Mouse (Mus musculus): ENCODE data around the gene S1pr3. TPM values are rescaled to one million over a fixed set of nuclear protein-coding genes. Genes with fewer than 3 reads are reported as not detected.
A peak's percentile ranks its signal among the peaks of the same experiment; 100 is the strongest.

S1pr3 gene
- total RNA-seq, 2 experiments from 2014 or later, result 6.7 to 7.3 TPM

GRCm38 (mm10) chr13:51404566-51404965 lies 3.9 kb upstream of the S1pr3 start:
- no peak for DNase-seq (ENCODE audit: low spot score in 2 of 2)

- no peak for DNase-seq (ENCODE audit: low spot score in 2 of 2)
Observed at GRCm38 (mm10) chr13:51405731-51406320, 2.6 kb upstream of the S1pr3 start.

GRCm38 (mm10) chr13:51407541-51408217 lies 760 bp upstream of the S1pr3 start:
- no peak for DNase-seq (ENCODE audit: low spot score in 2 of 2)

GRCm38 (mm10) chr13:51409936-51410481 lies 1.6 kb downstream of the S1pr3 start:
- DNase-seq (ENCODE audit: low spot score in 2 of 2), result no peak

- no peak for DNase-seq (ENCODE audit: low spot score in 2 of 2)
Observed at GRCm38 (mm10) chr13:51411243-51411642, 2.8 kb downstream of the S1pr3 start.

- no peak for DNase-seq (ENCODE audit: low spot score in 2 of 2)
Observed at GRCm38 (mm10) chr13:51411696-51412430, 3.4 kb downstream of the S1pr3 start.

GRCm38 (mm10) chr13:51413461-51413860 lies 5.0 kb downstream of the S1pr3 start:
- DNase-seq (ENCODE audit: low spot score in 2 of 2), result no peak

- no peak for DNase-seq (ENCODE audit: low spot score in 2 of 2)
Observed at GRCm38 (mm10) chr13:51416727-51417126, 8.3 kb downstream of the S1pr3 start.

- DNase-seq (ENCODE audit: low spot score in 2 of 2), result no peak
Observed at GRCm38 (mm10) chr13:51417796-51418195, 9.4 kb downstream of the S1pr3 start.

- peak; percentile 97 to 99 for DNase-seq (ENCODE audit: low spot score in 2 of 2)
Observed at GRCm38 (mm10) chr13:51418268-51418941, 10.0 kb downstream of the S1pr3 start.

GRCm38 (mm10) chr13:51418942-51419451 lies 10.6 kb downstream of the S1pr3 start:
- DNase-seq (ENCODE audit: low spot score in 2 of 2), result no peak

- DNase-seq (ENCODE audit: low spot score in 2 of 2), result no peak
Observed at GRCm38 (mm10) chr13:51419501-51419900, 11.1 kb downstream of the S1pr3 start.

GRCm38 (mm10) chr13:51420861-51421260 lies 12.4 kb downstream of the S1pr3 start:
- no peak for DNase-seq (ENCODE audit: low spot score in 2 of 2)

- no peak for DNase-seq (ENCODE audit: low spot score in 2 of 2)
Observed at GRCm38 (mm10) chr13:51423647-51424046, 15.2 kb downstream of the S1pr3 start.

- peak in 1 of 2 experiments; percentile 68 for DNase-seq (ENCODE audit: low spot score in 2 of 2)
Observed at GRCm38 (mm10) chr13:51424647-51425046, 16.2 kb downstream of the S1pr3 start.

- DNase-seq (ENCODE audit: low spot score in 2 of 2), result no peak
Observed at GRCm38 (mm10) chr13:51425662-51426443, 17.4 kb downstream of the S1pr3 start.

GRCm38 (mm10) chr13:51433371-51433770 lies 24.9 kb downstream of the S1pr3 start:
- DNase-seq (ENCODE audit: low spot score in 2 of 2), result no peak

GRCm38 (mm10) chr13:51434460-51434859 lies 26.0 kb downstream of the S1pr3 start:
- no peak for DNase-seq (ENCODE audit: low spot score in 2 of 2)

- no peak for DNase-seq (ENCODE audit: low spot score in 2 of 2)
Observed at GRCm38 (mm10) chr13:51435146-51435545, 26.7 kb downstream of the S1pr3 start.

Data from left cerebral cortex, adult 18-20 months (tissue).